Comparison of ENCODE assay signal across 12 mouse cellular contexts in the genomic region with DNA sequence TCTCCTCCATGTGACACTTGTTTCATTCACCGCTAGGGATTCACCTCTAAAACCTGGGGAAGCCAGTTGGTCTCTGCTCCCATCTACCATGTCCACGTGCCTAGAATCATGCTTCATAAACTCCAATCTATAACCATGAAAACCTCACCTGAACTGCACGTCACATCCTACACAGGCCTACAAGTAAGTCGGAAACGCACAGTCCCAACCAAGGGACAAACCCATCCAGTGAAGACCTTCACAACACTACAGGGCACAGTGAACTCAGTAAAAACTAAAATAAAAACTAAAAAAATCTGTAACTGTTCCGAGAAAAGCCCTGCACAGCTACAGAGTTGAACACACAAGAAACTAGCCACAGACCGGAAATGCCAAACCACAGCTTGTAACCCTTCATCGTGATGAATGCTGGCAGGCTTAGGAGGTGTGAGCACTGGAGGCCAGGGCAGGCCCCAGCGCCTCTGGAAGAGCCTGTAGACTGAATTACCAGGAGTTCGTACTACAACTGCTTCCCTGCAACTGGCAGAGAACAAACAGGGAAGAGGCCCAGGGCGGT.
DNase-seq lines count a peak whose midpoint lies in the region; ATAC-seq and TF ChIP-seq lines count a peak whose summit lies in the region.
"Had no signal": no experiment of that assay in that cellular context is flagged by ENCODE, and none has a peak within 500 bp of the region (broad histone marks: within the 10 kb centered on the region; RNA-seq: fewer than 3 reads in every experiment).

No protein-coding gene starts in this region.

- H3K4me1 ChIP-seq in cerebellum, adult 2 months (ENCODE audit: control insufficient read depth, insufficient read depth, low read length), result peaks cover 6% of the 10 kb centered on the region; the same call in 1 of the 2 replicates

- TF ChIP-seq CTCF in cerebellum, adult 2 months (IDR thresholded peaks at IDR 0.05; ENCODE audit: borderline replicate concordance, insufficient read depth, low read depth, low read length), result no peak

- ATAC-seq in common myeloid progenitor, adult 5-6 weeks (replicated peaks; ENCODE audit: low read depth, poor library complexity, severe bottlenecking), result peak; percentile 89
- ATAC-seq in megakaryocyte, adult 5-6 weeks (ENCODE audit: poor library complexity, severe bottlenecking), result peak; percentile 73
- ATAC-seq: forebrain, postnatal 0 days had no signal

- intact Hi-C loops in gastrocnemius, postnatal 14 days (cut with DNase I; ENCODE audit: low total_unique reads), result no loop called here

- WGBS in cerebellum, adult 2 months, result 82% methylated on average over 11 of the region's 11 CpGs

- H3K27ac ChIP-seq in cerebellum, adult 2 months (ENCODE audit: insufficient read depth, low read length), result no peak overlapping the region
- H3K27ac ChIP-seq: liver, embryonic 15.5 days had no signal

- no peak overlapping the region for H3K4me3 ChIP-seq in cerebellum, adult 2 months (replicated peaks; ENCODE audit: insufficient read depth, low read depth, low read length)
- H3K4me3 ChIP-seq: liver, embryonic 15.5 days had no signal

- TF ChIP-seq POLR2A in cerebellum, adult 2 months (IDR thresholded peaks at IDR 0.05; ENCODE audit: borderline replicate concordance, insufficient read depth, low read length), result no peak

- H3K27me3 ChIP-seq in cerebellum, adult 2 months (ENCODE audit: control insufficient read depth, insufficient read depth, low read length), result no peaks in the 10 kb centered on the region
- H3K27me3 ChIP-seq: liver, embryonic 15.5 days had no signal

- DNase-seq in kidney, postnatal 14 days, result peak; percentile 40
- DNase-seq in kidney, adult 18-20 months, result no peak
- DNase-seq in thymus, postnatal 14 days, result peak; percentile 85
- DNase-seq in layer of hippocampus, adult 11-12 months (ENCODE audit: low spot score), result no peak
- DNase-seq in gastrocnemius, postnatal 14 days, result no peak
- no peak for DNase-seq in cerebellum, adult 2 months
- DNase-seq: cerebellum, adult 8-10 months; forebrain, postnatal 0 days; retina, postnatal 1 day had no signal

Comparison
In these comparisons a context has a peak if more than half of its experiments do, and no peak if none do; other contexts are left out.
1. DNase-seq: peak in kidney, postnatal 14 days (single experiment) and thymus, postnatal 14 days (single experiment); none in kidney, adult 18-20 months (single experiment), layer of hippocampus, adult 11-12 months (single experiment), gastrocnemius, postnatal 14 days (single experiment) and cerebellum, adult 2 months (0 of 2).